Mouse (Mus musculus): Measurements from ENCODE around the gene Frmd4a.

Frmd4a gene

GRCm38 (mm10) chr2:4400771-4401596, 383.5 kb downstream of the Frmd4a start:
- in situ Hi-C loops (cut with MboI; ENCODE audit: low pct_unique_long_range_greater_than_20kb in 1 of 2, low sequenced_read_pairs in 2 of 2, unreplicated experiment in 1 of 2): no loop called here

GRCm38 (mm10) chr2:4401597-4402581, 384.4 kb downstream of the Frmd4a start:
- in situ Hi-C loops (cut with MboI; ENCODE audit: low pct_unique_long_range_greater_than_20kb in 1 of 2, low sequenced_read_pairs in 2 of 2, unreplicated experiment in 1 of 2): no loop called here

GRCm38 (mm10) chr2:4406977-4407376, 389.5 kb downstream of the Frmd4a start:
- in situ Hi-C loops (cut with MboI; ENCODE audit: low pct_unique_long_range_greater_than_20kb in 1 of 2, low sequenced_read_pairs in 2 of 2, unreplicated experiment in 1 of 2): no loop called here

- in situ Hi-C loops (cut with MboI; ENCODE audit: low pct_unique_long_range_greater_than_20kb in 1 of 2, low sequenced_read_pairs in 2 of 2, unreplicated experiment in 1 of 2): no loop called here
Measured at GRCm38 (mm10) chr2:4409810-4410433, 392.4 kb downstream of the Frmd4a start.

- in situ Hi-C loops (cut with MboI; ENCODE audit: low pct_unique_long_range_greater_than_20kb in 1 of 2, low sequenced_read_pairs in 2 of 2, unreplicated experiment in 1 of 2): no loop called here
Measured at GRCm38 (mm10) chr2:4412870-4413595, 395.5 kb downstream of the Frmd4a start.

GRCm38 (mm10) chr2:4413596-4414335, 396.2 kb downstream of the Frmd4a start:
- in situ Hi-C loops (cut with MboI; ENCODE audit: low pct_unique_long_range_greater_than_20kb in 1 of 2, low sequenced_read_pairs in 2 of 2, unreplicated experiment in 1 of 2): no loop called here

GRCm38 (mm10) chr2:4420679-4421312, 403.3 kb downstream of the Frmd4a start:
- in situ Hi-C loops (cut with MboI; ENCODE audit: low pct_unique_long_range_greater_than_20kb in 1 of 2, low sequenced_read_pairs in 2 of 2, unreplicated experiment in 1 of 2): no loop called here

- in situ Hi-C loops (cut with MboI; ENCODE audit: low pct_unique_long_range_greater_than_20kb in 1 of 2, low sequenced_read_pairs in 2 of 2, unreplicated experiment in 1 of 2): no loop called here
Measured at GRCm38 (mm10) chr2:4421757-4422156, 404.2 kb downstream of the Frmd4a start.

- in situ Hi-C loops (cut with MboI; ENCODE audit: low pct_unique_long_range_greater_than_20kb in 1 of 2, low sequenced_read_pairs in 2 of 2, unreplicated experiment in 1 of 2): no loop called here
Measured at GRCm38 (mm10) chr2:4423896-4424295, 406.4 kb downstream of the Frmd4a start.

GRCm38 (mm10) chr2:4428407-4428855, 410.9 kb downstream of the Frmd4a start:
- in situ Hi-C loops (cut with MboI; ENCODE audit: low pct_unique_long_range_greater_than_20kb in 1 of 2, low sequenced_read_pairs in 2 of 2, unreplicated experiment in 1 of 2): no loop called here

GRCm38 (mm10) chr2:4433119-4433518, 415.6 kb downstream of the Frmd4a start:
- in situ Hi-C loops (cut with MboI; ENCODE audit: low pct_unique_long_range_greater_than_20kb in 1 of 2, low sequenced_read_pairs in 2 of 2, unreplicated experiment in 1 of 2): no loop called here

GRCm38 (mm10) chr2:4435051-4435450, 417.5 kb downstream of the Frmd4a start:
- in situ Hi-C loops (cut with MboI; ENCODE audit: low pct_unique_long_range_greater_than_20kb in 1 of 2, low sequenced_read_pairs in 2 of 2, unreplicated experiment in 1 of 2): no loop called here

GRCm38 (mm10) chr2:4436361-4437231, 419.1 kb downstream of the Frmd4a start:
- in situ Hi-C loops (cut with MboI; ENCODE audit: low pct_unique_long_range_greater_than_20kb in 1 of 2, low sequenced_read_pairs in 2 of 2, unreplicated experiment in 1 of 2): no loop called here

GRCm38 (mm10) chr2:4438739-4439138, 421.2 kb downstream of the Frmd4a start:
- in situ Hi-C loops (cut with MboI; ENCODE audit: low pct_unique_long_range_greater_than_20kb in 1 of 2, low sequenced_read_pairs in 2 of 2, unreplicated experiment in 1 of 2): no loop called here

GRCm38 (mm10) chr2:4439909-4440308, 422.4 kb downstream of the Frmd4a start:
- in situ Hi-C loops (cut with MboI; ENCODE audit: low pct_unique_long_range_greater_than_20kb in 1 of 2, low sequenced_read_pairs in 2 of 2, unreplicated experiment in 1 of 2): no loop called here

GRCm38 (mm10) chr2:4441840-4442239, 424.3 kb downstream of the Frmd4a start:
- in situ Hi-C loops (cut with MboI; ENCODE audit: low pct_unique_long_range_greater_than_20kb in 1 of 2, low sequenced_read_pairs in 2 of 2, unreplicated experiment in 1 of 2): no loop called here

All from mouse embryonic stem cell (cell line).